Mouse (Mus musculus): ENCODE measurements around the gene Rad18.
"Not testable (repeated sequence)": the region's sequence is repeated elsewhere in the genome, so short reads cannot be mapped to it uniquely, and the experiment has no call there.

The Rad18 gene

GRCm38 (mm10) chr6:112696056-112696950 lies at the start of gene Rad18:
Gene Rad18, minus strand, starts transcription at chr6:112696686.
- DNase-seq, result peak; percentile 83

DNA sequence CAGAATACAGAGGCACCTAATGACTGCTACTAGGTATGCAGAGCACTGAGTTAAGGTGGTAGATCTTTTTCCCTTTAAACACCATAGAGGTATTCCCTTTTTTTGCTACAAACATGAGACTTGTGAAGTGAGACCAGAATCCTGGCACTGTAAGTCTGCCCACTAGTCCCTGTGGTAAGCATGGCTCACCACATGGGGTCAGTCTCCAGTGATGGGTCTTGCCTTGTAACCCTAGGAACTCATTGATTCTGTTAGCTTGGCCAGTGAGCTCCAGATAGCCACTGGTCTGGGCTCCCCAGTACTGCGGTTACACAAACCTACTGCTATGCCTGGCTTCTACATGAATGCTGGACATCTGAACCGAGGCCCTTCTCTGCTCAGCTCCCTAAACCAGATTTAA lies 45.8 kb upstream of the Rad18 start:
- DNase-seq, result no peak

DNA sequence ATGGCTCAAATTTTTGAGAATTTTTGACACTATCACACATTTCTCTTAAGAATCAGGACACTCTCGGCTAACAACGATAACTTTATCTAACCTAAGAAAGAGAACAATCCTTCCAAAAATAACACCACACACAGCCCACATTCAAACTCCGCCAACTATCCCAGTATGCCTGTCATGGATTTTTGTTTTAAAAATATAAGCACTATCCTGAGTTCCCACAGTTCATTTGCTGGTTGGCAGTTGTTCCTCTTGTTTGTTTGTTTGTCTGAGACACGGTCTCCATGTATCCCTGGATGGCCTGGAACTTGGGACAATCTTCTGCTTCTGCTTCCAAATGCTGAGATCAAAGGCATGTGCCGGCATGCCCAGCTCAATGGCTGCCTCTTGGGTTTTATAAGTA lies 45.3 kb upstream of the Rad18 start:
- DNase-seq, result no peak

DNA sequence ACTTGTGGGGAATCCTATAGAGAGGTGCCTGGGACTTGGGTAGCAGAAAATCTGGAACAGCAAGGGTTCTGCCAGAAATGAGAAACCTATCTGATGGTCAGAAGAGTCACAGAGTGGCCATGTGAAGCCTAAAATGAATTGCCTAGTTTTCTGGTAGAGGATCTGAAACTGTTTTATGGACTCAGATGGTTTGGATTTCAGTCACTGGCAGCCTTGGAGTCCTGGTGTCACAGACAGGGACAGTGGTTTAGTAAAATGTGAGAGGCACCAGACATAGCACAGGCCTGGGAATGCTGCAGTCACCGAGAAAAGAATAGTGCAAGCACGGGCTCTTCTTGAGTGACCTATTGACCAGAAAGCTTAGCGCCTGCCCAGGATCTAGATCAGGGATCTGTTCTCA lies 43.1 kb upstream of the Rad18 start:
- DNase-seq, result no peak

DNA sequence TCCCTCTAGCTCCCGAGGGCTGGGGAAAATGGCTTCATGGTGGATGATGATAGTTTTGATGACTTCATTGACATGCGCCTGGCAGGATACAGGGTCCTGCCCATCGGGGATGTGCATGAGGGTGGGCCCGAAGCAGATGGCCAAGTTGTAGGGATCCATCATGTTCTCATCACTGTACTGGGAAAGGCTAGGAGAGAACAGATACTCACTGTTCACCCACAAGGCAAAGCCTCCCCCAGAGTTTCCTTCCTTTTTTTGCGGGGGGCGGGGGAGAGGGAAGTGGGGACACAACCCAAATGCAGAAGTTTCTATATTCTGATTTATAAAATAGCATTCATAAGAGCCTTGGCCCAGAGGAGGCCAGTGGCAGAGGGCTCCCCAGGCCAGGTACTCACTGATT lies 42.4 kb upstream of the Rad18 start:
- no peak for DNase-seq

DNA sequence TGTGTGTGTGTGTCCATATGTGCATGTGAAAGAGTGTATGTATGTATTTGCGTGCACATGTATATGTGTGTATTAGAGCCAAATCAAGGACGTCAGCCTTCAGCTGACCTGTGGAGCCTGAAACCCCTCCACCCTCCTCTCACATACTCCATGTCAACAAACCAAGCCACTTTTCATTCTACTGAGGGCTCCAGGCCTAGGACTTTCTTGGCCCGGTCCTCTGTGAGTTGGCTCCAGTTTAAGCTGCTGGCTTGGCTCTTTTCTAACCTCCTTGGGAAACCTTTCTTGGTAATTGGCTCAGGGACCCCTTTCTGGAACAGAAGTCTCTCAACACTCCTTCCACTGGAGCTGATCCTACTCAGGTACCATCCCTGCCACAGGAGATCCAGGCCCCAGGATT lies 40.0 kb upstream of the Rad18 start:
- DNase-seq, result no peak

DNA sequence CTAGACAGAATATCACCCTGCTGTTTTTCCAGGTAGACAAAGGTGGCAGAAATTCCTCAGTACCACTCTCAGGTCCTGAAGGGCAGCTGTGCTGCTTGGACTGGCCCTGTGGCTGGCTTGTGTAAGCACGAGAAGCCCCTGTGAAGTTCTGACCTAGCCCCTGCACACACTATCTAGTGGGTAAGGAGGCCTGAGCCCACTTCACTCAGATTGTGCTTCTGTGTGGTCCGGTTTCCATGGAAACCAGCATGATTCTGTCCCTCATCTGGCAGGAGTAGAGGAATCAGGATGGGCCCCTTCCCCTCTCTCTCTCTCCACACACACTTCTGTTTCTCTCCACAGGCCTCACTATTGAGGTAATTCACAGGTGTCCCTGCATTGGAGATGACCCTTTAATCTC lies 38.6 kb upstream of the Rad18 start:
- no peak for DNase-seq

GRCm38 (mm10) chr6:112733942-112734341 lies 37.5 kb upstream of the Rad18 start:
- DNase-seq, result no peak

GRCm38 (mm10) chr6:112732434-112732833 lies 35.9 kb upstream of the Rad18 start:
- no peak for DNase-seq

GRCm38 (mm10) chr6:112731386-112731785 lies 34.9 kb upstream of the Rad18 start:
- no peak for DNase-seq

GRCm38 (mm10) chr6:112728760-112729422 lies 32.4 kb upstream of the Rad18 start:
- DNase-seq, result no peak

- DNase-seq, result no peak
Observed at GRCm38 (mm10) chr6:112725468-112725867, 29.0 kb upstream of the Rad18 start.

DNA sequence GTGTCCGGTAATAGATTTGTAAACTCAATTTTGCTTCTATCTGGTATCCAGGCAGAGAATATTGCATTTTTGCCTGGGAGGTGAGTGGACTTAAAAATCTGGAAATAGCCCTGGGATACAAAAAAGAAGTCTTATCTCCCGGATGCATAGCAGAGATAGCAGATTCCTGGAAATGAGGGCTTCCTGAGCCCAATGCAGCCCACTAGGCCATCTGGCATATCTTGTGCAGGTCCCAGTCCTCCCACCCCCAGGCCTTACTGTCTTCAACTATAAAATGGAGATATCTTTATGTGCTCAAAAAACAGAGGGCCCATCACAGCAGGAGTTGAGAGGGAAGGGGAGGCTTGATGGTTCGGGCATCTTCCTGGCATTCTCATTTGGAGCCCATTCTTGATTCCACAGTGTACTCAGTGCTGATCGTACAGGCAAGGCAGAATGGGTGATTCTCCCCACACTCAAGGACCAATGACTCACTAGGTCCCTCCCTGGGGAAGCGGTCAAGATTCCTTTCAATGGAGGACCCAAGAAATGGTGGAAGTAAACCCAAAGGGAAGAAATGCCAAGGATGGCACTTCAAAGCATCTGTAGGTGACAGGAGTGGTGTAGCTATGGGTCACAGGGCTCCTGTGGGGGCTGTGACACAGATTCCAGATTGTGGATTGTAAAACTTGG lies 24.1 kb upstream of the Rad18 start:
- DNase-seq, result no peak

GRCm38 (mm10) chr6:112719983-112720382 lies 23.5 kb upstream of the Rad18 start:
- no peak for DNase-seq

DNA sequence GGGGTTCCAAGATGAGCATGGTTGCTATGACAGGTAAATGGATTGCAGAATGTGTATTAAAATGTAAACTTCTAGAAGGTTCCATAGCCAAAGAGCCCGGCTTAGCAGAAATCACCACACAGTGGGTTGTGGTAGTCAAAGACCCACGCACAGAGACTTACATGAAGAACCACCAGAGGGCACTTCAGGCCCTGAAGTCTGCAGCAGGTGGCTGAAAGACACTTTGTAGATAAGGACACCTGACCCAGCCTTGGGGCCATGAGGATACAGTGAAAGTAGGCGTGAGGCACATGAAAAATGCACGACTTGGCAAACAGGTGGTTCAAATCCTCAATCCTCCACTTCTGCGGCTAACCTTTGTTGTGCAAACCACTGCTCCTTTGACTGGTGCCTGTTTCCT lies 20.7 kb upstream of the Rad18 start:
- peak; percentile 58 for DNase-seq

DNA sequence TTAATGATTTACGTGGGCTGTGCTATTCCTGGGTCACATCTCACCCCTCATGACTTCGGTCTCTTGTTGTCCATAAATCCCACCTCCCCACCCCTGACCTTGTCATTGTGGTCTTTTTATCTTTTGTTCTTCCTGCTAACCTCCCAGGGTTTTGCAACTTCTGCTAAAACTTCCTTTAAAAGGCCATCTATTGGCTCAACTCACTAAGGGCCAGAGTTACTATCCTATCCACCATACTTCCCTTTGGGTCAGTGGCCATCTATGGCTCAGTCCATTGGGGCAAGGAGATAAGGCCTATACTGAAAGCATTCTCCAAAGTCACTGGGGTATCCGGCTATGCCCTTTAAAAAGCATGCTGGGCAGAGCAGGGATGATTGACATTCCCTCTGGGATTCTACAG lies 17.5 kb upstream of the Rad18 start:
- DNase-seq, result no peak

GRCm38 (mm10) chr6:112702296-112702695 lies 5.8 kb upstream of the Rad18 start:
- not testable (repeated sequence) for DNase-seq

GRCm38 (mm10) chr6:112700392-112700791 lies 3.9 kb upstream of the Rad18 start:
- peak; percentile 61 for DNase-seq

- DNase-seq, result no peak
Observed at GRCm38 (mm10) chr6:112699115-112699514, 2.6 kb upstream of the Rad18 start.

- DNase-seq, result no peak
Observed at GRCm38 (mm10) chr6:112694492-112694891, 2.0 kb downstream of the Rad18 start.

DNA sequence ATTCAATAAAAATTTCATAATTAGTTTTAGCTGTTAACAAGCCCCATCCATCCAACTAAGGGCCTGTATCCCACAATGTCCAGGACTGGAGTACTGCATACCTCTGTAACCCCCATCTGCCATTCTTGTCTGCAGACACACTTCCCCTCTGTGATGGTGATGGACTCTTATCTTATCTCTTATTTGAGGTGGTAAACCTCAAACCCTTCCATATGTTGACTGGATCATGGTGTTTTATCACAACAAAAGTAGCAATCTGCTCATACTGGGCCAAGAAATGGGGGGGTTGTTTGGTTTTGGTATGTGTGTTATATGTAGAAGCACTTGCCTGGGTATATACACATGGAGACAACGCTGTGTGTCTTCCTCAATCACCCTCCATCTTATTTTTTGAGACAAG lies 5.0 kb downstream of the Rad18 start:
- no peak for DNase-seq

DNA sequence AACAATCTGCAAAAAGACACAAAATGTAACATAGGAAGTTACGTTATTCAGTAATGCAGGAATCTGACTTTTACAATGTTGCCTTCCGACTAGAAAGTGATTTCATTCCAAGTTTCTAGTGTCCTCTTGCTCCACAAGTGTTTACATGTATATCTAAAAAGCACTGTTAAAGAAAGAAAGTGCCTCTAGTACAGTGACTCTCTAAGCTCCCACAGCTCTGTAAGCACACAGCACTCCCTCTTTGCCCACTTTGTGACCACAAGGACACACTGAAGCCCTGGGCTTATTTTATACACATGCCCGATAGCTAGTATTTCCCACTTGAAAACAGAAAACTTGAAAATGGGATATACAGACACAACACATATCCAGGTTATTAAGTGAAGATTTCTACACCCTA lies 8.5 kb downstream of the Rad18 start:
- DNase-seq, result no peak

DNA sequence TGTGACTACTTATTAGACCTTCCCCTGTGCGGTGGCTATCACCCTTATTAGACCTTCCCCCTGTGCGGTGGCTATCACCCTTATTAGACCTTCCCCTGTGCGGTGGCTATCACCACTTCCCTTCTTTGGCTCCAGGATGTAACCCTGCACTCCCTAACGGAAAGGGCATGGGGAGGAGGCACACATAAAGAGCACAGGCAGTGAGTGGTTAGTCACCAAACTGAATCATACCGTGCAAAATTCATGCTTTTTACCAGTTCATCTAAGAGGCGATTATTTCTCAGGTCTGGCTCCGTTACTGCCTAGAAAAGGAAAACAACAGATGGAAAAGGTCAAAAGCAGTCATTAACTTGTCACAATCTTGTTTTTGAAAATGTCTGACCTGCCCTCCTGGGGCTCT lies 10.0 kb downstream of the Rad18 start:
- DNase-seq, result no peak

DNA sequence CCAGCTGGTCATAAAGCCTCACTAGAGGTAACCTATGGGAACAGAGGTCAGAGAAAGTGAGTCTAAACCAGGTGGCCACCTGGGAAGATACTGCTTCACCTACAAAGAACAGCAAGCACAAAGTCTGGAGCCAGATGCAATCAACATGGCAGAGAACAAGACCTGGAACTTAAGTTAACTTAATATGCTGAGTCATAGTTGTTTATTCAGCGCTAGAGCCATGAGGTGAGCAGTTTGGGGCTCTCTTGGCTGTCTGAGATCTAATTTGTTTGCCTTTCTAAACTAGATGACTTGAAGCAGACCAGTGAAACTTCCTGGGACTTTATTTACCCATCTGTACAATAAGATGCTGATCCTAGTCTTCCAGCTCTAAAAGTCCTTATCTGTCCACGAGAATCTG lies 12.4 kb downstream of the Rad18 start:
- DNase-seq, result no peak
